Mouse (Mus musculus): ENCODE data around the gene Zfp740.
A peak's percentile ranks its signal among the peaks of the same experiment; 100 is the strongest.

Gene Zfp740

GRCm38 (mm10) chr15:102230408-102231321 lies 27.6 kb downstream of the Zfp740 start:
- DNase-seq, result no peak

GRCm38 (mm10) chr15:102231748-102232147 lies 28.7 kb downstream of the Zfp740 start, which contains the start of gene Itgb7:
Gene Itgb7 (minus strand): TSS chr15:102231944.
- DNase-seq, result no peak

- DNase-seq, result no peak
These were observed 29.7 kb downstream of the Zfp740 start for GRCm38 (mm10) chr15:102232764-102233163.

- DNase-seq, result peak; percentile 53
These were observed 30.8 kb downstream of the Zfp740 start for GRCm38 (mm10) chr15:102233896-102234295.

GRCm38 (mm10) chr15:102235371-102236027 lies 32.5 kb downstream of the Zfp740 start:
- peak; percentile 72 for DNase-seq

- no peak for DNase-seq
These were observed 35.7 kb downstream of the Zfp740 start for GRCm38 (mm10) chr15:102238543-102239259.

- DNase-seq, result peak; percentile 89
These were observed 36.2 kb downstream of the Zfp740 start for GRCm38 (mm10) chr15:102239260-102239590.

GRCm38 (mm10) chr15:102239851-102240250 lies 36.8 kb downstream of the Zfp740 start:
- no peak for DNase-seq

GRCm38 (mm10) chr15:102240607-102241006 lies 37.6 kb downstream of the Zfp740 start:
- DNase-seq, result no peak

- DNase-seq, result no peak
These were observed 39.6 kb downstream of the Zfp740 start for GRCm38 (mm10) chr15:102242404-102243228.

- no peak for DNase-seq
These were observed 40.5 kb downstream of the Zfp740 start for GRCm38 (mm10) chr15:102243229-102244190.

- no peak for DNase-seq
These were observed 41.5 kb downstream of the Zfp740 start for GRCm38 (mm10) chr15:102244306-102245191.

GRCm38 (mm10) chr15:102245461-102245881 lies 42.4 kb downstream of the Zfp740 start:
- no peak for DNase-seq

GRCm38 (mm10) chr15:102245891-102246741 lies 43.1 kb downstream of the Zfp740 start:
- peak; percentile 76 for DNase-seq

GRCm38 (mm10) chr15:102246866-102247251 lies 43.8 kb downstream of the Zfp740 start:
- DNase-seq, result peak; percentile 90

- peak; percentile 68 for DNase-seq
These were observed 44.4 kb downstream of the Zfp740 start for GRCm38 (mm10) chr15:102247252-102248130.

- DNase-seq, result no peak
These were observed 45.2 kb downstream of the Zfp740 start for GRCm38 (mm10) chr15:102248131-102248811.

- no peak for DNase-seq
These were observed 45.8 kb downstream of the Zfp740 start for GRCm38 (mm10) chr15:102248812-102249191.
